Mouse (Mus musculus) kidney, postnatal 0 days (tissue): Measurements from ENCODE around the gene Gm49601. TPM values are rescaled to one million over a fixed set of nuclear protein-coding genes. Genes with fewer than 3 reads are reported as not detected.
A peak's percentile ranks its signal among the peaks of the same experiment; 100 is the strongest.

Experiments
- ATAC-seq: fragments of 200-750 bp; cut with Nextera tagmentation; replicated peaks from 2 replicates; pipeline ENCODE4 v1.8.0; 2017; ENCODE audit warnings: low read depth, moderate number of reproducible peaks, moderate TSS enrichment, moderate library complexity; ENCODE audit not compliant: low FRiP score
- DNase-seq: peaks from one replicate; pipeline ENCODE4 v3.0.0-alpha.2; 2016; ENCODE audit warnings: low spot score
- H3K27ac ChIP-seq: fragments of 300-500 bp; sonication (generic); 2 replicates; pipeline ENCODE4 v1.5.1; 2014; ENCODE audit warnings: mild to moderate bottlenecking
- H3K27me3 ChIP-seq: fragments of 300-500 bp; sonication (generic); 2 replicates; pipeline ENCODE4 v1.6.1; 2014; ENCODE audit warnings: low read length, mixed read lengths; ENCODE audit not compliant: insufficient read depth
- H3K36me3 ChIP-seq: fragments of 300-500 bp; sonication (generic); 2 replicates; pipeline ENCODE4 v1.6.1; 2014; ENCODE audit warnings: low read length, mixed read lengths; ENCODE audit not compliant: insufficient read depth
- H3K4me1 ChIP-seq: fragments of 300-500 bp; sonication (generic); replicated peaks from 2 replicates; pipeline ENCODE4 v1.6.1; 2014; ENCODE audit warnings: antibody characterized with exemption, low read length, mixed read lengths; ENCODE audit not compliant: insufficient read depth
- H3K4me2 ChIP-seq: fragments of 300-500 bp; sonication (generic); 2 replicates; pipeline ENCODE4 v1.6.1; 2014; ENCODE audit warnings: mild to moderate bottlenecking, low read length, moderate library complexity, mixed read lengths
- H3K4me3 ChIP-seq: fragments of 300-500 bp; sonication (generic); replicated peaks from 2 replicates; pipeline ENCODE4 v1.5.1; 2014; ENCODE audit warnings: low read depth, low read length
- H3K9ac ChIP-seq: fragments of 300-500 bp; sonication (generic); 2 replicates; pipeline ENCODE4 v1.6.1; 2014; ENCODE audit warnings: low read depth, low read length
- H3K9me3 ChIP-seq: fragments of 300-500 bp; sonication (generic); replicated peaks from 2 replicates; pipeline ENCODE4 v1.6.1; 2016; ENCODE audit warnings: low read length, inconsistent platforms, mixed read lengths
- CTCF ChIP-seq: IDR thresholded peaks from 2 replicates; pipeline ENCODE4 v1.5.1; 2016; ENCODE audit warnings: antibody characterized with exemption, low read depth, mild to moderate bottlenecking, moderate library complexity
- WGBS: fragments of 180-500 bp; shearing (Covaris S2); extraction: QIAGEN DNeasy Blood & Tissue Kit; methylation state at CpG from one replicate; pipeline ENCODE4 v1.1.7; 2014; 5-methylcytosine and 5-hydroxymethylcytosine counted together
- polyA plus RNA-seq: library from polyadenylated mRNA; unstranded; fragments of >200 nt; fragmentation: Nextera tagmentation; extraction: Ambion mirVana; gene quantifications from 2 replicates; pipeline ENCODE4 v1.2.1, GENCODE M21; 2015

Gm49601 gene
- polyA plus RNA-seq, 1 experiment from 2014 or later, result 1.3 TPM

- H3K4me3 ChIP-seq, result peak overlapping the region; percentile 27
- ATAC-seq, result no peak; the same call in 1 of the 2 replicates
- no peak overlapping the region for H3K9ac ChIP-seq
- 4% methylated on average over 59 of the region's 67 CpGs for WGBS
- no peaks in the 10 kb centered on the region for H3K9me3 ChIP-seq
- no peak for TF ChIP-seq CTCF
- peak overlapping the region; percentile 59 for H3K4me2 ChIP-seq
- DNase-seq, result no peak
- H3K4me1 ChIP-seq, result peaks cover 17% of the 10 kb centered on the region; the same call in 1 of the 2 replicates
- no peaks in the 10 kb centered on the region for H3K36me3 ChIP-seq
- peaks cover 76% of the 10 kb centered on the region for H3K27me3 ChIP-seq
- no peak overlapping the region for H3K27ac ChIP-seq
Observed at GRCm38 (mm10) chr16:18582426-18583148, 43.6 kb downstream of the Gm49601 start.

- 1% methylated on average over 61 of the region's 66 CpGs for WGBS
- no peak for DNase-seq
- peaks cover 72% of the 10 kb centered on the region for H3K27me3 ChIP-seq
- no peaks in the 10 kb centered on the region for H3K36me3 ChIP-seq
- peak overlapping the region; percentile 59 for H3K4me2 ChIP-seq
- no peak overlapping the region for H3K9ac ChIP-seq
- TF ChIP-seq CTCF, result no peak
- H3K4me3 ChIP-seq, result peak overlapping the region; percentile 27
- H3K4me1 ChIP-seq, result peaks cover 15% of the 10 kb centered on the region; the same call in 1 of the 2 replicates
- no peak overlapping the region for H3K27ac ChIP-seq
- ATAC-seq, result no peak
- no peaks in the 10 kb centered on the region for H3K9me3 ChIP-seq
Observed at GRCm38 (mm10) chr16:18581623-18582205, 44.5 kb downstream of the Gm49601 start.

GRCm38 (mm10) chr16:18581050-18581622 lies 45.1 kb downstream of the Gm49601 start:
- Histone ChIP-seq H3K27me3 (peaks cover 66% of the 10 kb centered on the region), H3K4me1 (peaks cover 15% of the 10 kb centered on the region; the same call in 1 of the 2 replicates), H3K4me2 (peak overlapping the region; percentile 59), H3K4me3 (peak overlapping the region; percentile 27), H3K36me3 (no peaks in the 10 kb centered on the region), H3K9ac (no peak overlapping the region), H3K9me3 (no peaks in the 10 kb centered on the region), H3K27ac (no peak overlapping the region)
- no peak for TF ChIP-seq CTCF
- 6% methylated on average over 21 of the region's 21 CpGs for WGBS
- DNase-seq (no peak), ATAC-seq (no peak)

- Histone ChIP-seq H3K9ac (no peak overlapping the region), H3K27ac (no peak overlapping the region), H3K36me3 (no peaks in the 10 kb centered on the region), H3K4me2 (no peak overlapping the region), H3K4me3 (no peak overlapping the region), H3K4me1 (peaks cover 15% of the 10 kb centered on the region; the same call in 1 of the 2 replicates), H3K27me3 (peaks cover 59% of the 10 kb centered on the region), H3K9me3 (no peaks in the 10 kb centered on the region)
- DNase-seq (no peak), ATAC-seq (no peak)
- WGBS, result 32% methylated on average over 2 of the region's 2 CpGs
- TF ChIP-seq CTCF, result peak; percentile 53; the same call in 1 of the 2 replicates
Observed at GRCm38 (mm10) chr16:18580389-18580788, 45.8 kb downstream of the Gm49601 start.

GRCm38 (mm10) chr16:18577599-18578160 lies 48.5 kb downstream of the Gm49601 start:
- Histone ChIP-seq H3K4me2 (no peak overlapping the region), H3K27ac (no peak overlapping the region), H3K27me3 (peaks cover 32% of the 10 kb centered on the region), H3K36me3 (no peaks in the 10 kb centered on the region), H3K4me3 (no peak overlapping the region), H3K9me3 (no peaks in the 10 kb centered on the region), H3K9ac (no peak overlapping the region), H3K4me1 (peaks cover 15% of the 10 kb centered on the region; the same call in 1 of the 2 replicates)
- WGBS, result 41% methylated on average over 5 of the region's 5 CpGs
- TF ChIP-seq CTCF, result no peak
- ATAC-seq, result no peak
- DNase-seq, result no peak

- DNase-seq, result no peak
- Histone ChIP-seq H3K4me3 (no peak overlapping the region), H3K9ac (no peak overlapping the region), H3K27ac (no peak overlapping the region), H3K9me3 (no peaks in the 10 kb centered on the region), H3K27me3 (peaks cover 26% of the 10 kb centered on the region), H3K4me1 (peaks cover 11% of the 10 kb centered on the region; the same call in 1 of the 2 replicates), H3K36me3 (no peaks in the 10 kb centered on the region), H3K4me2 (no peak overlapping the region)
- WGBS, result 47% methylated on average over 3 of the region's 3 CpGs
- TF ChIP-seq CTCF, result no peak
- no peak for ATAC-seq
Observed at GRCm38 (mm10) chr16:18577071-18577470, 49.2 kb downstream of the Gm49601 start.
